Mouse (Mus musculus) cerebellum, adult 11 months (tissue): ENCODE measurements around the gene Rab3a.
A peak's percentile ranks its signal among the peaks of the same experiment; 100 is the strongest.

Experiments used
- DNase-seq: peaks from one replicate; pipeline ENCODE4 v3.0.0; 2022

Gene Rab3a

GRCm38 (mm10) chr8:70754043-70754870 lies at the start of gene Rab3a:
Rab3a (plus strand) TSS chr8:70754679.
- DNase-seq, result peak; percentile 95

- DNase-seq, result no peak
Measured at GRCm38 (mm10) chr8:70708281-70708680, 46.2 kb upstream of the Rab3a start.

- DNase-seq, result no peak
Measured at GRCm38 (mm10) chr8:70709794-70710193, 44.7 kb upstream of the Rab3a start.

- DNase-seq, result no peak
Measured at GRCm38 (mm10) chr8:70710296-70710695, 44.2 kb upstream of the Rab3a start.

- no peak for DNase-seq
Measured at GRCm38 (mm10) chr8:70711041-70711440, 43.4 kb upstream of the Rab3a start.

- DNase-seq, result no peak
Measured at GRCm38 (mm10) chr8:70713991-70714390, 40.5 kb upstream of the Rab3a start.

GRCm38 (mm10) chr8:70715086-70715485 lies 39.4 kb upstream of the Rab3a start:
- DNase-seq, result no peak

GRCm38 (mm10) chr8:70716521-70717400 lies 37.7 kb upstream of the Rab3a start:
- no peak for DNase-seq

GRCm38 (mm10) chr8:70718297-70718696 lies 36.2 kb upstream of the Rab3a start, which contains the start of gene Gm3336:
Gm3336 (plus strand) TSS chr8:70718543.
- DNase-seq, result peak; percentile 72

- DNase-seq, result no peak
Measured at GRCm38 (mm10) chr8:70719796-70720270, 34.6 kb upstream of the Rab3a start.

- DNase-seq, result peak; percentile 71
Measured at GRCm38 (mm10) chr8:70720739-70721138, 33.7 kb upstream of the Rab3a start.

- no peak for DNase-seq
Measured at GRCm38 (mm10) chr8:70721601-70722000, 32.9 kb upstream of the Rab3a start.

GRCm38 (mm10) chr8:70723486-70724210 lies 30.8 kb upstream of the Rab3a start, which contains the start of gene Pde4c:
Pde4c (plus strand) TSS chr8:70723720.
- no peak for DNase-seq

GRCm38 (mm10) chr8:70724216-70724615 lies 30.3 kb upstream of the Rab3a start:
- no peak for DNase-seq

GRCm38 (mm10) chr8:70725792-70726447 lies 28.6 kb upstream of the Rab3a start:
- no peak for DNase-seq

- no peak for DNase-seq
Measured at GRCm38 (mm10) chr8:70726721-70727120, 27.8 kb upstream of the Rab3a start.

- DNase-seq, result no peak
Measured at GRCm38 (mm10) chr8:70729808-70730475, 24.5 kb upstream of the Rab3a start.

- no peak for DNase-seq
Measured at GRCm38 (mm10) chr8:70730956-70731355, 23.5 kb upstream of the Rab3a start.

GRCm38 (mm10) chr8:70737705-70738104 lies 16.8 kb upstream of the Rab3a start:
- DNase-seq, result no peak

GRCm38 (mm10) chr8:70738211-70738610 lies 16.3 kb upstream of the Rab3a start:
- no peak for DNase-seq

- DNase-seq, result no peak
Measured at GRCm38 (mm10) chr8:70741661-70742060, 12.8 kb upstream of the Rab3a start.

- DNase-seq, result no peak
Measured at GRCm38 (mm10) chr8:70742176-70742575, 12.3 kb upstream of the Rab3a start.
